Mouse (Mus musculus) urinary bladder, adult 2 months (tissue): ENCODE results near the gene Focad. TPM values are rescaled to one million over a fixed set of nuclear protein-coding genes. Genes with fewer than 3 reads are reported as not detected.

Experiments used
- DNase-seq: peaks from one replicate; pipeline ENCODE4 v3.0.0; 2022; ENCODE audit warnings: low spot score
- polyA plus RNA-seq: library from polyadenylated mRNA; depleted of rRNA; stranded (reverse); fragments of >200 nt; gene quantifications from 2 replicates; pipeline ENCODE4 v1.2.3, GENCODE M21; 2012

Focad gene
- polyA plus RNA-seq, 1 experiment, result 11.0 TPM

DNA sequence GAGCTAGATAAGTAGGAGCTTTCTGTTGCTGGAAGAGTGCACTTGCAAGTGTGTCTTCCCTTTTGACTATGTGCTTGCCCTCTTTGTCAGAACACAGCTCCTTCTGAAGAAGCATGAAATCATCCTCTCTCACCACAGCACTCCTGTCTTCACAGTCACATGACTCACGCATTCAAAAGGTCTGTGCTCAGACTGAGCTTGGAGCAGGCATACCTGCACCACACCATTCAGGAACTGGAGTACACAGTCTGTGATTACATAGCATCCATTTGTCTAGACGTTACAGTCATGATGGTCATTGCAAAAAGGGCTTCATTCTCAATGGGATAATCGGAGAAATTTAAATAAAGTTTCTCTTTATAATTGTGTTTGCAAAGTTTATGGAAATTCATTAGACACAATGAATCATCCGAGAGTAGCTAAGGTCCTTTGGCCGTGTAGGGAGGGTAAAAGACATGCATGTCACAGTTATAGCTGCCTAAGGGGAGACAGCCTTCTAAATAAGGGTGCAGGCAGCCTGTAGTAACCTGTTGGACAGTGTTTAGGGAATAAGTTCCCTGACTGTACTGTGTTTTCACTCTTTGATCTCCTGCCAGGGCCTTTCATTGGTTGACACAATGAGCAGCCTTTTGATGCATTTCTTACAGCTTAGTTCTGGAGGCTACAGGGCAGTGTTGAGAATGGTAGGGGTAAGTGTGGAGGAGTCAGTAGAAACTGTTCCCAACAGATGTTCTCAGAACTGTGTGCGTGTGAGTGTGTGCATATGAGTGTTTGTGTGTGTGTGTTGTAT, 206.6 kb downstream of the Focad start:
- no peak for DNase-seq

DNA sequence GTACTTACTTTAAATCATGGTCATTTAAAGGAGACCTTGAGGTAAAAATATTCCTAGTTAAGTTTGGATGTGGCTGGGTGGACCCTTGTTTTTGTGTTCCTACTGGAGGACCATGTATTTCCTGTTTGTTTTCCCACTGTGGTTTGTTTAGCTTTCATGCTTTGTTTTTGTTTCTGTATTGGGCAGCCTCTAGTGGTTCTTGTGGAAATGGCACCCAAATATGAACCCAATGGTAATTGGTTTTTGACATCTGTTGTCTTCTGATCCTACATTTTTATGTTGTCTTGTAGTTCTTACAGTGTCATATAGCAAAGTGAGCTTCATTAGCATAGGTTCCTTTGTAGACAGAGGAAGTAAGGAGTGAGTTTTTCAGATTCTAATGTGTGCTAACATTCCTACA, 207.9 kb downstream of the Focad start:
- DNase-seq, result no peak

DNA sequence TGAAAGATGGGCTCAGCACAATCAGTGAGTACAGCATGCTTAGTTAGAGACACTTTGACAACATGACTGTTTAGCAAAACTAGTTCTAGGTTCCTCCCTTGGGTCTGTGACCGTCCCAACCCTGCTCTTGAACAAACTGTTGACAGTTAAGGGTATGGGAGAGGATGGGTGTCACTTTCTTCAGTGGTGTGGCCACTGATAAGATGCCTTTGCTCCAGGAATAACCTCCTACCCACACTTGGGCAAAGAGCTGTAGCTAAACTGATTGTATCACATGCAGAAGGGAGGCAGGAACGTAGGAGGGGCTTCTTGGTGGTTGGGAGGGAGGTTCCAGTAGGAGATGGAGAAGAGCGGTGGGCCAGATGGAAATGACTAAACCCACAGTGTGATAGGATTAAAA, 213.3 kb downstream of the Focad start:
- DNase-seq, result no peak

DNA sequence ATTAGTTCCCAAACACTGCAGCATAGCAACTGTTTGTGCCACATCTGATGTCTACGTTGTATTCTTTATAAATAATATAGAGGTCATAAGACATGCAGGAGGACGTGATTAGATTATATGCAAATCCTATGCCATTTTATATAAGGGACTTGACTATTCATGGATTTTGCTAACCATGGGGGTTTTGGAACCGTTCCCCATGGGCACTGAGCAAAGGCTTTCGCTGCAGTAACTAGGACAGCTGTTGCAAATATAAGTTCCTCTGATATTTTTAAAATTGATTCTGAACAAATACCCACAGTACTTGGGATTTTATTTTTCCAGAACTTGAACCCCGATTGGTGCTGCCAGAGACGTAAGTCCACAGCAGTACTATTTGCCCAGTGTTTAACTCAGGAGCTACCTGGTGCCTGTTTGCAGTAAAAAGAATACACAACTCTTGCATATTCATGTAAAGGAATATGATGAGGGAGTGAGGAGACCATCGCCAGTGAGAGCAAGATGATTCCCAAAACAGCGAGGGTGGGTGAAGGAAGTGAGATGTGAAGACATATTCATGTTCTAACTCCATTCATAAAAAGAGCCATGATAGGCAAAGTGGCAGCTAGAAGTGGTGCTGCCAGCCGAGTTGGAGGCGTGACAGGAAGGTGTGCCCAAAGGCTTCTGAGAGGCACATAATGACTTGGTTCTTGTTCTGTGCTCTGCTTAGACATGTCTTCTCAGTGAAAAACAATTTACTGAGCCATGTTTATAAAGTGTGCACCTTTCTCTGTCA, 214.1 kb downstream of the Focad start:
- no peak for DNase-seq

DNA sequence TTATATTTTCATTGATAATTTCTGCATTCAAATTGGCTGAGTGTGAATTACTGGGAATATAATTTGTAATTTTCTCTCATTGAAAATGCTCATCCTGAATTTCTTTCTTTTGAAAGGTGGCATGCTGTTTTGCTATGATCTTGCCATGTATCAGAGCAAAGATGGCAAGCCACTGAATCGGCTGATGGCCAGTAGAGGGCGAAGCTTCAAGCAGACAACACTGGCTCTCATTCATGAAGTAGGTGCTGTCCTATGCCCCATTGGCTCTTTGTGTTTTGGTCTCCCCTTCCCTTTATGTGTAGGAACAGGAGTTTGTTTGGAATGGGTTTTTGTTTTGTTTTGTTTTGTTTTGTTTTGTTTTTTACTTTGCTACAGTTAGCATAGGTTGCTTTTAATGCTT, 215.2 kb downstream of the Focad start:
- DNase-seq, result no peak

DNA sequence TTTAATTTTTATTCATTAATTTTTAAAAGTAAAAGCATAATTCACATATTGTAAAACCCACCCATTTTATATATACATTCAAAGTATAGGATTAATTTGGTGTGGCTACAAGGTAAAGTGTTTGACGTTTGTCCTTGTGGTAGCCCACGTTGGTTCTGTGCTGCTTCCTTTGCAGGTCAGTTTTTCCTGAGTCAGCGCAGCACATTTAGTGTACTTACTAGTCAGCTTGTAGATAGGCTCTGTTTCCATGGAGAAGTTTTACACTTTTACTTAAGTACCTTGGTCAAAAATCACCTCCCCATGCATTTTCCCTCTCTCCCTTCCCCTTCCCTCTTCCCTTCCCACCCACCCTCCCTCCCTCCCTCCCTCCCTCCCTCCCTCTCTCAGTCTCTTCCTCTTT, 220.5 kb downstream of the Focad start:
- DNase-seq, result no peak

DNA sequence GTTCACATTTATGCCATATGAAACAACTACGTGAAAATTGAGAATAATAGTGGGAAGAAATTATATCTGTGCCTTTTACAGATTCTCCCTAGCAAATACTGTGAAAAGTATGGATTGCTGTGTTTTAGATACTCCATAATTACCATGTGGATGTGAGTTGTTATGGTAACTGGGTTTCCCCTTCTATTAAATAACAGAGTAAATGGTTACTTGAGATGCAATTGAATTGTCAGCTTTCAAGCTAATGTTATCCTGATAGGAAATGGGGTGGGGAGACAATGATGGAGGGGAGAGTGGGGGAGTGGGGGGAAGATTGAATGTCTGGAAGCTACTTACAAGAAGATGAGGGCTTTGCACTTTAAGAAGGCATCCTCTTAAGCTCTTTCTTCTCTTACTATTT, 225.6 kb downstream of the Focad start:
- no peak for DNase-seq

DNA sequence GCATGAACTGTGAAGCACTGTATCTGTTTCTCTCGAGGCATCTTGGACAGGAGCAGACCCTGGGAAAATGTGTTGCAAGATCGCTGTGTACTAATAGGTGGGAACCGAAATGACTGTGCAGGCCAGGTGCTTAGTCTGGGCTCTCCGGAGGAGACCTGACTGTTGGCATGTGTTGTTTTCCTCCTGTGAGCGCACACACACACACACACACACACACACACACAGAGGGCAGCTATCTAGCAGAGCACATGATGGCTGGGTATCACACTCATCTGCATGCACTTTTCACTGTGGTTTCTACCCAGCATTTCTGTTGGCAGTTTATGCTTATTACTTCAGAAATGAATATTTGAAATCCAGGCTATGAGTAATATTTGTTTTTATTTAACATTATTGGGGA, 231.0 kb downstream of the Focad start:
- DNase-seq, result no peak

DNA sequence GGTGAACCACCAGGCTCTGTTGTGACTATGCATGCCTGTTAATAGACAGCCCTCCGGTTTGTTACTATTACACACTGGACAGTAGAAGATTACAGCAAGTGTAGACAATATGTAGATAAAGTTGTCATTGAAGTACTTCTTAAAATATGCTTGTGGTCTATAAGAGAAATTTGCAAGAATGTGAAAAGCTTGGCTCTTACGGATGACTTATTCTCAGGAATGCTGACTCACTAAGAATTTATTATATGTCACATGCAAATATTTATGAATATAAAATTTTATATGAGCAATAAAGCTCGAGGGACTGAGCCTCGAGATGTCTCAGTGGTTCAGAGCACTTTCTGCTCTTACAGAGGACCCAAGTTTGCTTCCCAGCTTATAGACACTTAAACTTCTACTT, 240.1 kb downstream of the Focad start:
- DNase-seq, result no peak

DNA sequence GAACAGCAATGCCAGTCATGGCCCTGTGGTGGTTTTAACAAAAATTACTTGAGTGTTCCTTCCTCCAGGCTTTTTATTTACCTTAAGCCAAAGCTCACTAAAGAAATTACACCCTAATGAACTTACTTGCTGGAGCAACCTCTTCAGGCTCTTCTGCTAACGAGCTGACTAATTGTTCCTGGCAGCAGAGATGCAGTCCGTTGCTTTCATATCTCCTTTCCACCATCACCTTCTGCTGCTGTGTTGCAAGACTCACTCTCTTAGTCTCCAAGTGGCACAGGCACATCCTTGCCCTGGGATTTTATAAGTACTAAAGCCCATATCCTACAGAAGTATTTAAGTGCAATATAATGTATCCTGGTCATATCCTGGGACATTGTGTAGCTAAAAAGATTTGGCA, 242.3 kb downstream of the Focad start:
- DNase-seq, result no peak

DNA sequence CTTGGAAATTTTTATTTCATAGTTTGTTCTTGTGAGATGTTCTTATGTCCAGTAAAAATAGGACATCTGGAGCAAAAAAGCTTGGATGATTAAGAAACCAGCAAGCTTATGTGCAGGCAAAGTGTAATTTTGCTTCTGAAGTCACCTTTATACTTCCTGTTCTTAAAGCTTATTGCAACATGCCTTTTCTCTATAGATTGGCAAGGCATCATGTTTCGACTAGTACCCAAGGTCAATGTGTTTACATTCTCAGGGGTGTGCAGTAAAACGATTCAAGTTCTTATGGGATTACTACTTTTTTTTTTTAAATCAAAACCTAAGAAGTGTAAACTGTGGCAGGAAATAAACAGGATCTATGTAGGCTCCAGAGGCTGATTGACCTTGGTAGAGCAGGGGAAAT, 242.9 kb downstream of the Focad start:
- DNase-seq, result no peak

DNA sequence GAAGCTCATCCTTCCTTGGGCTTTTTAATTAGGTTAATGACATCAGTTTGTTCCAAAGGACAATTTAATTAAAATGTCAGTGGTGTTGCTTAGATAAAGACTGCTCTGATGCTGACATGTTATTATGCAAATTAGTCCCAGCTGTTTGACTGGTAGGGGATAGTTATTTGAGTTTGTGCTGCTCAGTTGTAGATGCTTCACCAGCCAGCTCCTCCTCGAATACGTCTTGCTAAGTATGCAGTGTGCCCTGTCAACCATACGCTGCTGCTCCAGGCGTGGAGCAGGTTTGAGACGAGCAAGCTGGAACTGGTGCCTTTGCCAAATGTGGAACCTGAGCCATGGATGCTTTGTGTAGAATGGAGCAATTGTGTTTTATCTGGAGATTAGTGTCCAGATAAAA, 243.7 kb downstream of the Focad start:
- DNase-seq, result no peak

DNA sequence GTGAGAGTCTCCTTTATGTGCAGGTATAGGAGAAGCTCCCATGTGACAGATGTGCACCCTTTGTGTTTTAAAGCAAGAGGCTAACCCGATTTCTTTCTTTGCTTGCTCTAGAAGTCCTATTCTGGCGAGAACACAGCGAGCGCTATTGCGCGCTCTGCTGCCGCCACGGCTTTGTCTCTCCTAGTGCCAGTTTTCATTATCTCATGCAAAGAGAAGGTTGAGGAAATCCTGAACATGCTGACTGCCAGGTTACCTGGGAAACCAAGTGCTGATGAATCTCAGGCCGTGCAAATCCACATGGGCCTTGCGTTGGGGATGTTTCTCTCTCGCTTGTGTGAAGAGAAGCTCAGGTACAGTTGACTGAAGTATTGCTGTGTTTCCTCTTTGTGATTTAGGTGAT, 250.0 kb downstream of the Focad start:
- no peak for DNase-seq

DNA sequence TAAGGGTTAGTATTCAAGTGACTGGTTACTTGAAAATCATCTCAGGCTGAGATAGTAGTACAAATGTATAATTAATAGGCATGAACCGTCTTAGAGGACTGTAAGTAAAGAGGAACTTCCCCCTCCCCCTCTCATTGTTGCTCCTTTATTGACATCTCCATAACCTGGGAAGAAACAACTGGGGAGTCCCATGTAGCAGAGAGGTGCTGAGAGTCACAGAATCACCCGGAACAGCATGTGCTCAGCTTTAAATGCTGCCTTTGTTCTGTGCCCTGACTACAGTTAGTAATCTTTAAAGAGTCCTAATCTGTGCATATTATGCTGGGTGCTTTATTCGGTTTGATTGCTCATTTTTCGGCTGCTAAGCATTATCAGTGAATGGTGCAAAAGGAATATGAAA, 250.6 kb downstream of the Focad start:
- DNase-seq, result no peak

DNA sequence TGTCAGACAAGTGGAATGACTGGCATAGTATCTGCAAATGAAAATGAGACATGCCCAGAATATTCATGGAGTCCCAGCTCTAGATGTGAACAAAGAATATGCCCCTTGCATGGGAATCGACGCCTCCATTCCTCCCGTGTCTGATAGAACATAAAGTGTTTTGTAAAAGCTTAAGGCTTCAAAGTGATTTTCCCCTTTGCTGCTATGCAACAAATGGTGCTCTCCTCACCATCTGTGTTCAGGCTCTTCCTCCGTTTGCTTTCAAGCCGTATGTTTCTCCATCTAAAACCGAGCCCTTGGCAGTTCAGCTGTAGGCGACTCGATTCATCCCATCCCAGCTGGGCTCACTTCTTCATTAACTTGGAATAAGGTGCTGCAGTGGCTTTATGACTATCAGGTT, 251.5 kb downstream of the Focad start:
- no peak for DNase-seq

DNA sequence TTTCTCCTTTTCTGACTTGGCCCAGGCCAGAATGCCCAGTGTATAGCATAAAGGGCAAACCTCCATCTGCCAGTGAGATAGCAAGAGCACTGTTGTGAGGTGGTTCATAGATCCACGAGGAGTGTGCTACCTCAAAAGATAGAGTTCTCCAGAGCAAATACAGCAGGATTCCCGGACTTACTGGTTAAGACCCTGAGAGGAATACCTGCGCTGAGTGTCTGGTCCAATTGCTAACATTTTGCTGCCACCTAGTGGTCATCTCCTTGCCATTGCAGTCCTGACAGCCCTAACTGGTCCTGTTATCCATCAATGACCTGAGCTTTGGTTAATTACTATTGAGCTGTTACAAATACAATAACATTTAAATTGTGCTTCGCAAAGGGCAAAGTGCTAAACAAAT, 256.5 kb downstream of the Focad start:
- no peak for DNase-seq

DNA sequence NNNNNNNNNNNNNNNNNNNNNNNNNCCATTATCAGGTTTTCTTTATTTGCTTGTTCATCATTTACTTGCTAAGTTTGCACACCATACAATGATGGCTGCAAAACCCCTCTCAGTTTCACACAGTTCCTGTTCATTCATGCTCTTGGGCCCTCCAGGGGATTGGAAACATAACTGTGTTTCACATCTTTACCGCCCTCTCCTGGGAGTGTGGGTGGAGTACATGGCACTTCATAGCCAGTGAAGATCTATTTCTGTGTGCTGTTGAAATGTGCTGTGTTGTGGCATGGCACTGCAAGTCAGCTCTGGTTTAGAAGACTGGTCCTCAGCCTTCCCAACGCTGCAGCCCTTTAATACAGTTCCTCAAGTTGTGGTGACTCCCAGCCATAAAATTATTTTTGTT, 262.2 kb downstream of the Focad start:
- DNase-seq, result no peak

DNA sequence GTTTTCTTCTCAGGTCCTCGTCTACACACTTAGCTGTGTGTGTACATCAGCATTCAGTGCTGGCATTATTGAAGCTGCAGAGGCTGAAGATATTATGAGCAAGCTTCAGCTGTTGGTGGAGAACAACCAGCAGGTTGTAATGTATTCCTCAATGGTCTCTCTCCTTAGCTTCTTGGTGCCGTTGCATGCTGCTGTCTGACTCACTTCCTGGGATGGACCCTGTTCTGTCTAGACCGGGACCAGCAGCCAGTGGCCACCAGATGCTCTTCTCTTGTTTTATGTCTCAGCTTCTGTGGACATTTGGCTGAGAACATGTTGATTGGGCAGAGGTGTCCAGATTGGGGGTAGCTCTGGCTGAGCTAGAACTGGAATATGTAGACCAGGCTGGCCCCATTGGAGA, 263.0 kb downstream of the Focad start:
- no peak for DNase-seq

DNA sequence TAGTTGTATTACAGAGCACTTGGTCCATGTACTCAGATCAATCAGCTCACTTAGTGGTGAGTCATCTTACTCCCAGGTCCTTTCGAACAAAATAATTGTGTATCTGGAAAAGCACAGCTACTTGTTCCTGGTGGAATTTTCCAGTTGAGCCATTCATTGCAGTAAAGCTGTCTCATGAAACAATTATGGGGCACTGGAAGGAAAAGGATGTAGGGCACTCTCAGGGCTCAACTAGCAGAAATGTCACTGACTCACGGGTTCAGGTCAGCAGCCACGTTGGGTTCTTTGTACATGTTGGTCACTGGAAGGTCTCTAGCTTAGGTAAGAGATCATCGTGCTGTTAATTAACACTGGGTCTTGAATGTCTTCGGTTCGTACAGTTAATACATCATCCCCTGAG, 275.5 kb downstream of the Focad start:
- no peak for DNase-seq

DNA sequence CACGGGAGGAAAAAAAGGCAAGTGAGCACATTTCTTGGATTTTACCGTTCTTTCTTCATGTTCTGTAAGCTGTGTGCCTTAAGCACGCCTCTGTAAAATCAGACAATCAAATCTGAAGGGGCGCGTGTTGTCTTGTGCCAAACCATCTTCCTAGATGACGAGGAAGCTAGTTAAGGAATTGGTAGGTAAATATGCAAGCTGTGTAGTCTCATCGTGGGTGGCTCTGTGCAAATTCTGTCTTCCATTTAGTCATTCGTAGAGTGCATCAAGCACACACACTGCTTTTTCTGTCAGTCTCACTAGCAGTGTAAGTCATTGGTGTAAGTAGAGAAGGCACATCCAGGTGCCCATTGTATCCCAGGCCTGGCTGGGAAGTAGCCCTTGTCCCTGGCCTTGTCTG, 276.4 kb downstream of the Focad start:
- DNase-seq, result no peak

DNA sequence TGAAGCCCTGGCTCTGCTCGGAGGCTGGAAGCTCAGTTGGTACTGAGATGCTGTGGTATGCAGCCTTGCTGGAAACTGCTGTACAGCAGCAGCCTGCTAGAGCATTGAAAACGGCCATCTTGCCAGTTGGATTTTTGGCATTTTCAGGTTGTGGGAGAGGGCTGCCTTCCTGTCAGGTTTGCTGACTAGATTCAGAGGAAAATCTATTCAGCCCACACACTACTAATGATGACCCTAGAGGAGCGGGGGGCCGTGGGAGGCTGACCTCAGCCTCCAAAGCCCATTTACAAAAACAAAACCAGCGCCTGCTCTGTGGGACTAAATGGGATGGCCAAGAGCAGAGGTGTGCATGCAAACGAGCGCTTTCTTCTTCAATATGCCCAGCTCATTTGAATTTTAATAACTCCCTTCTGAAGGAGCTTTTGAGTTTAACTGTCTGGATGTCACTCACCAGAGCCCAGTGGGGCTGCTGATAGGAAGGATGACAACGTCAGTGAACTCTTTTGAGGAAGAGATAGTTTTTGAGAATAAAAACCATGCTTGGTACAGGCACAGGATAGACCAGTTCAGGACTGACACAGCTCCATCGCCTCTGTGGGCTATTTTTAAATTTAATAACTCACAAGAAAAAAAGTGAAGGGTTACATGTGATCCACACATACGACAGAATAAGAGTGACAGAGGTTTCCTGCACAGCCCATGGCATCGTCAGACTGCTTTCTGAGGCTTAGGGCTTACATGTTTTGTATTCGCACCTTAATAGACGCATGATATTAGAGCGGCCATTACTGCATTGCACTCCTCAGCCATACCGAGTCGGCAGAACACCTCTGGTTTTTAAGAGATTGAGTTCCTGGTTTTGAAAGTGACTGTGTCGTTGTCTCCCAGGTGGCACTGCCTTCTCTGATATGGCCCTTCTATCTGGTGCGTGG, 278.1 kb downstream of the Focad start:
- DNase-seq, result no peak

DNA sequence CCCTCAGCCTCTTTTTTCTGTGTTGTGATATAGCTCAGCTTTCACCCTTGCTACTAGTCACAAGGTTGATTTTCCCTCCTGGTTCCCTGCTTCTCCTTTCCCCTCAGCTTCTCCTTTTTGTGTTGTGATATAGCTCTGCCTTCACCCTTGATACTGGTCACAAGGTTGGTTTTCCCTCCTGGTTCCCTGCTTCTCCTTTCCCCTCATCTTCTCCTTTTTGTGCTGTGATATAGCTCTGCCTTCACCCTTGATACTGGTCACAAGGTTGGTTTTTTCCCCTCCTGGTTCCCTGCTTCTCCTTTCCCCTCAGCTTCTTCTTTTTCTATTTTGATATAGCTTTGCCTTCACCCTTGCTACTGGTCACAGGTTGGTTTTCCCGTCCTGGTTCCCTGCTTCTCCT, 295.6 kb downstream of the Focad start:
- no peak for DNase-seq
